Mouse (Mus musculus) myocyte (in vitro differentiated cells): ENCODE results near the gene Gpr15.

Experiments
- CEBPB ChIP-seq: IDR thresholded peaks from 2 replicates; pipeline ENCODE4 v1.6.1; 2011; ENCODE audit warnings: mild to moderate bottlenecking, moderate library complexity; ENCODE audit not compliant: poor library complexity, insufficient read depth, severe bottlenecking
- E2F4 ChIP-seq: IDR thresholded peaks from one replicate; pipeline ENCODE4 v1.6.1; 2011; ENCODE audit warnings: mild to moderate bottlenecking, control low read depth, moderate library complexity; ENCODE audit not compliant: insufficient read depth
- MAX ChIP-seq: IDR thresholded peaks from one replicate; pipeline ENCODE4 v1.6.1; 2011; ENCODE audit warnings: low read depth, mild to moderate bottlenecking, control low read depth
- MYOG ChIP-seq, 3 experiments: IDR thresholded peaks; one replicate each; pipeline ENCODE4 v1.6.1; 2011; ENCODE audit warnings: control low read depth in 2 of 3, low read depth in 2 of 3, mild to moderate bottlenecking in 2 of 3; ENCODE audit not compliant: insufficient read length in 2 of 3, control insufficient read depth in 1 of 3, insufficient read depth in 1 of 3
- POLR2A ChIP-seq: IDR thresholded peaks from one replicate; pipeline ENCODE4 v1.6.1; 2011; ENCODE audit warnings: low read depth, mild to moderate bottlenecking, control low read depth, moderate library complexity; ENCODE audit not compliant: insufficient read length
- POLR2AphosphoS2 ChIP-seq: IDR thresholded peaks from one replicate; pipeline ENCODE4 v1.6.1; 2011; ENCODE audit warnings: low read depth, control low read depth; ENCODE audit not compliant: insufficient read length
- SRF ChIP-seq: IDR thresholded peaks from one replicate; pipeline ENCODE4 v1.6.1; 2011; ENCODE audit warnings: low read depth; ENCODE audit not compliant: control insufficient read depth, insufficient read length
- TCF3 ChIP-seq: IDR thresholded peaks from one replicate; pipeline ENCODE4 v1.6.1; 2011; ENCODE audit warnings: low read depth, control low read depth; ENCODE audit not compliant: insufficient read length
- USF1 ChIP-seq: IDR thresholded peaks from one replicate; pipeline ENCODE4 v1.6.1; 2011; ENCODE audit warnings: low read depth, mild to moderate bottlenecking, control low read depth, moderate library complexity

DNA sequence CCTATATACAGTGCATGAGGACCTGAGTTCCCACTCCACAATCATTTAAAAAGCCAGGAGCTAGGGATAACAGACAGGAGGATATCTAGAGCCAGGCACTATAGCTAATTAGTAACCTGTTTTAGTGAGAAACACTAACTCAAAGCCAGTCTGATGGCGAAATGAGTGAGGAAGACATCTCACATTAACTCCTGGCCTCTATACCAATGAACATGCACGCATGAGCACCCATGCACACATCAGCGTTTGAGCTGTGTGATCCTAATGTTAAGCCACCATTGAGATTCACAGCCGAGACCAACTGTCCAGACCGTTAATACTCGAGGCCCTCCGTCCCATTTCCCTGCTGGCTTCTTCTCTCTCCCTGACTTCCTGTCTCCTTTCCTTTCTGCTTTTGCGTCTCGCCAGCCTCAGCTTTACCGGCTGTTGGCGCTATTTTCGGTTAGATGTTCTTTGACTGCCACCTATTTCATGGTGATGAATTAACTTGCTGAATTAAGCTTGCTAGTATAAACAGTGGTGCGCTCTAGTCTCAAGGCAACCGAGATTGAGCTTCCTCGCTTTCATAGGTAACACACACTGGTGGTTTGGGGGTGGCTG lies 45.0 kb downstream of the Gpr15 start:
- TF ChIP-seq USF1 (no peak), CEBPB (no peak), POLR2AphosphoS2 (no peak), E2F4 (no peak), POLR2A (no peak), SRF (no peak), TCF3 (no peak), MYOG (IDR thresholded peaks at IDR 0.05; ENCODE audit: control insufficient read depth in 1 of 3, insufficient read depth in 1 of 3, insufficient read length in 2 of 3, low read depth in 2 of 3) (no peak), MAX (no peak)
